Comparison of ENCODE assay signal across 25 mouse cellular contexts in the genomic region with DNA sequence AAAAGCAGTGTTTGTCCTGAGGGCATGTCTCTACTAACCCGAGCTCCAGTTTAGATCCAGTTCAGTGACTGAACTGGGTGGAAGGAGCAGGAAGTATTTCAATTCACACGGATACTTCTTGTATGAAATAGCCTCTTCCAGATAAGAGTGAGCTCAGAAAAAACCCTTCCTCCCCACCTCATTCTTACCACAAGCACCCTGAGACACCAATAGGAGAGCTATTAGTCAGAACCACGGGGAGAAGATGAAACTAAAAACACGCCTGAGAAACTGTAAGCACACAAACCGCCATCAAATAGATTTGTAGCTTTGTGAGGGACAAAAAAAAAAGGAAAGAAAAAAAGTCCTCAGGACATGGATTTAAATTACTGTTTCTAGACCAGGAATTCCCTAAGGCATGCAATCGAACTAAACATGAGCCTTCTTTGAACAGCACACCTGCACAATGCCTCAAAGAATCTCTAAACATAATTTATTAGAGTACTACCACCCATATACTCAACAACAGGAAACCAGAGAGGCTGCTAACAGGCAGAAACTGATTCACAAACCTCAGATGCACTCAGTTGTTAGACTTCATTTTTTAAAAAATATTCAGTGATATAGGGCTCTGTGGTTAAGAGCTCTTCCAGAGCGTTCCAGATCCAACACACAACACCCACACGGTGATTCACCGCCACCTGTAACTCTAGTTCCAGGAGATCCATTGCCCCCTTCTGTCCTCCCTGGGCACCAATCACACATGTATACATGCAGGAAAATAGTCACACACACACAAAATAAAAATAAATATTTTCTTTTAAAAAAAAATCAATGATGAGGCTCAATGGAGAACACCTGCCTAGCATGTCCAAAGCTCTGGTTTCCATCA. TPM values are rescaled to one million over a fixed set of nuclear protein-coding genes. Genes with fewer than 3 reads are reported as not detected.
DNase-seq lines count a peak whose midpoint lies in the region; ATAC-seq and TF ChIP-seq lines count a peak whose summit lies in the region.
"Had no signal": no experiment of that assay in that cellular context is flagged by ENCODE, and none has a peak within 500 bp of the region (broad histone marks: within the 10 kb centered on the region; RNA-seq: fewer than 3 reads in every experiment).

No protein-coding gene starts in this region.

- in situ Hi-C loops in Patski (cut with MboI; ENCODE audit: low pct_unique_long_range_greater_than_20kb) = no loop called here

- TF ChIP-seq CTCF in Patski (IDR thresholded peaks at IDR 0.05) = no peak

- ATAC-seq in Patski = no peak
- peak; percentile 53 to 75; a peak in 3 of 4 replicates for ATAC-seq in hematopoietic stem cell, adult 5-6 weeks (replicated peaks in 1 of 2; ENCODE audit: insufficient read depth in 1 of 2, low FRiP score in 2 of 2, low TSS enrichment in 1 of 2, low read depth in 1 of 2, poor library complexity in 2 of 2, severe bottlenecking in 2 of 2)
- ATAC-seq: hindbrain, postnatal 0 days; midbrain, embryonic 15.5 days had no signal

- POLR2A ChIA-PET in Patski (lab: Charles Lee) = interaction anchor here (0.6 kb wide), 2 partner anchors 126 to 397 kb away, joined by 3 to 4 read pairs; no protein-coding TSS in a partner anchor

- H3K27me3 ChIP-seq in Patski = peaks cover 13% of the 10 kb centered on the region
- H3K27me3 ChIP-seq: embryonic facial prominence, embryonic 15.5 days; forebrain, embryonic 12.5 days; heart, embryonic 15.5 days; hindbrain, embryonic 12.5 days; midbrain, embryonic 15.5 days; stomach, embryonic 15.5 days had no signal

- CTCF ChIA-PET in Patski (lab: Charles Lee) = interaction anchor here (1.3 kb wide), 1 partner anchor 9 kb away, joined by 3 read pairs; no protein-coding TSS in a partner anchor

- peak; percentile 59 for DNase-seq in heart, adult 11 months
- no peak for DNase-seq in heart, adult 9 months (ENCODE audit: low spot score in 2 of 2)
- DNase-seq in Patski (ENCODE audit: low read depth, low spot score) = peak; percentile 6
- DNase-seq in naive thymus-derived CD4-positive, alpha-beta T cell, adult 2 months (ENCODE audit: low read depth) = peak; percentile 14
- DNase-seq in layer of hippocampus, postnatal 10 days (ENCODE audit: low spot score in 2 of 2) = no peak
- DNase-seq in spleen, postnatal 10 days (ENCODE audit: low spot score in 2 of 2) = no peak
- no peak for DNase-seq in spleen, adult 18-20 months
- DNase-seq: adrenal gland, adult 8-10 months; cerebellum, adult 9-10 months; gastrocnemius, postnatal 10 days; kidney, adult 11 months; kidney, postnatal 14 days; left cerebral cortex, postnatal 4 days; liver; lung, adult 2 months; lung, postnatal 10 days; thymus, postnatal 14 days had no signal

RNA-seq across cellular contexts. Expression of a gene that starts 20.2 kb away (rescaled TPM):
- polyA plus RNA-seq in Patski (2021) = 157 TPM
- total RNA-seq in hematopoietic stem cell, adult 5-6 weeks (2017) = 291 and 328 TPM in 2 replicates
- total RNA-seq in layer of hippocampus, postnatal 10 days (2021) = 100 to 1,000 TPM; 384 to 390 TPM

Comparison
In these comparisons a context has a peak if more than half of its experiments do, and no peak if none do; other contexts are left out.
1. DNase-seq: peak in heart, adult 11 months (single experiment), Patski (single experiment) and naive thymus-derived CD4-positive, alpha-beta T cell, adult 2 months (single experiment); none in heart, adult 9 months (0 of 2), layer of hippocampus, postnatal 10 days (0 of 2), spleen, postnatal 10 days (0 of 2) and spleen, adult 18-20 months (0 of 2).